Mouse (Mus musculus) forebrain, embryonic 16.5 days (tissue): ENCODE data around the gene Stn1. TPM values are rescaled to one million over a fixed set of nuclear protein-coding genes. Genes with fewer than 3 reads are reported as not detected.

Experiments
- ATAC-seq: fragments of 200-750 bp; cut with Nextera tagmentation; 2 replicates; pipeline ENCODE4 v1.8.0; 2017; ENCODE audit warnings: mild to moderate bottlenecking, moderate library complexity
- H3K27ac ChIP-seq: fragments of 300-500 bp; sonication (generic); 2 replicates; pipeline ENCODE4 v1.5.1; 2014; ENCODE audit warnings: low read length, control low read depth
- H3K27me3 ChIP-seq: fragments of 300-500 bp; sonication (generic); replicated peaks from 2 replicates; pipeline ENCODE4 v1.6.1; 2014; ENCODE audit warnings: low read length; ENCODE audit not compliant: control insufficient read depth, insufficient read depth
- H3K36me3 ChIP-seq: fragments of 300-500 bp; sonication (generic); 2 replicates; pipeline ENCODE4 v1.6.1; 2014; ENCODE audit not compliant: control insufficient read depth, insufficient read depth
- H3K4me1 ChIP-seq: fragments of 300-500 bp; sonication (generic); replicated peaks from 2 replicates; pipeline ENCODE4 v1.6.1; 2014; ENCODE audit warnings: low read length; ENCODE audit not compliant: control insufficient read depth, insufficient read depth
- H3K4me2 ChIP-seq: fragments of 300-500 bp; sonication (generic); 2 replicates; pipeline ENCODE4 v1.6.1; 2014; ENCODE audit warnings: mild to moderate bottlenecking, low read length, control low read depth
- H3K4me3 ChIP-seq: fragments of 300-500 bp; sonication (generic); replicated peaks from 2 replicates; pipeline ENCODE4 v1.5.1; 2014; ENCODE audit warnings: mild to moderate bottlenecking, low read length, control low read depth
- H3K9ac ChIP-seq: fragments of 300-500 bp; sonication (generic); replicated peaks from 2 replicates; pipeline ENCODE4 v1.6.1; 2014; ENCODE audit warnings: low read depth, low read length, control low read depth
- H3K9me3 ChIP-seq: fragments of 300-500 bp; sonication (generic); 2 replicates; pipeline ENCODE4 v1.6.1; 2016; ENCODE audit warnings: low read length; ENCODE audit not compliant: control insufficient read depth
- WGBS: fragments of 180-500 bp; shearing (Covaris S2); extraction: QIAGEN DNeasy Blood & Tissue Kit; methylation state at CpG from one replicate; pipeline ENCODE4 v1.1.7; 2014; 5-methylcytosine and 5-hydroxymethylcytosine counted together
- polyA plus RNA-seq: library from polyadenylated mRNA; unstranded; fragments of >200 nt; fragmentation: Nextera tagmentation; extraction: Ambion mirVana; gene quantifications from 2 replicates; pipeline ENCODE4 v1.2.1, GENCODE M21; 2015

Gene Stn1
- polyA plus RNA-seq, 1 experiment from 2014 or later, result 30.0 TPM

- Histone ChIP-seq H3K9me3 (no peaks in the 10 kb centered on the region), H3K36me3 (no peaks in the 10 kb centered on the region), H3K27me3 (no peaks in the 10 kb centered on the region), H3K4me2 (peak overlapping the region; percentile 94), H3K4me1 (peaks cover 25% of the 10 kb centered on the region), H3K9ac (0 out of 2 replicates have a peak overlapping the region, but pooled peaks have one; percentile 13), H3K27ac (no peak overlapping the region), H3K4me3 (peak overlapping the region; percentile 82)
- 8% methylated on average over 6 of the region's 6 CpGs for WGBS
- no peak for ATAC-seq
Measured at GRCm38 (mm10) chr19:47462725-47463124, 74.6 kb downstream of the Stn1 start.

GRCm38 (mm10) chr19:47461838-47462237, 75.5 kb downstream of the Stn1 start:
- peaks cover 26% of the 10 kb centered on the region for H3K4me1 ChIP-seq
- H3K9ac ChIP-seq, result no peak overlapping the region
- H3K27ac ChIP-seq, result no peak overlapping the region
- no peaks in the 10 kb centered on the region for H3K36me3 ChIP-seq
- WGBS, result 97% methylated on average over 3 of the region's 3 CpGs
- no peaks in the 10 kb centered on the region for H3K27me3 ChIP-seq
- H3K4me2 ChIP-seq, result no peak overlapping the region
- no peak overlapping the region for H3K4me3 ChIP-seq
- no peaks in the 10 kb centered on the region for H3K9me3 ChIP-seq
- ATAC-seq, result no peak

- Histone ChIP-seq H3K9me3 (no peaks in the 10 kb centered on the region), H3K36me3 (no peaks in the 10 kb centered on the region), H3K4me3 (no peak overlapping the region), H3K9ac (no peak overlapping the region), H3K27me3 (no peaks in the 10 kb centered on the region), H3K27ac (no peak overlapping the region), H3K4me2 (no peak overlapping the region), H3K4me1 (peaks cover 26% of the 10 kb centered on the region)
- no peak for ATAC-seq
- 85% methylated on average over 9 of the region's 9 CpGs for WGBS
Measured at GRCm38 (mm10) chr19:47461386-47461785, 75.9 kb downstream of the Stn1 start.

DNA sequence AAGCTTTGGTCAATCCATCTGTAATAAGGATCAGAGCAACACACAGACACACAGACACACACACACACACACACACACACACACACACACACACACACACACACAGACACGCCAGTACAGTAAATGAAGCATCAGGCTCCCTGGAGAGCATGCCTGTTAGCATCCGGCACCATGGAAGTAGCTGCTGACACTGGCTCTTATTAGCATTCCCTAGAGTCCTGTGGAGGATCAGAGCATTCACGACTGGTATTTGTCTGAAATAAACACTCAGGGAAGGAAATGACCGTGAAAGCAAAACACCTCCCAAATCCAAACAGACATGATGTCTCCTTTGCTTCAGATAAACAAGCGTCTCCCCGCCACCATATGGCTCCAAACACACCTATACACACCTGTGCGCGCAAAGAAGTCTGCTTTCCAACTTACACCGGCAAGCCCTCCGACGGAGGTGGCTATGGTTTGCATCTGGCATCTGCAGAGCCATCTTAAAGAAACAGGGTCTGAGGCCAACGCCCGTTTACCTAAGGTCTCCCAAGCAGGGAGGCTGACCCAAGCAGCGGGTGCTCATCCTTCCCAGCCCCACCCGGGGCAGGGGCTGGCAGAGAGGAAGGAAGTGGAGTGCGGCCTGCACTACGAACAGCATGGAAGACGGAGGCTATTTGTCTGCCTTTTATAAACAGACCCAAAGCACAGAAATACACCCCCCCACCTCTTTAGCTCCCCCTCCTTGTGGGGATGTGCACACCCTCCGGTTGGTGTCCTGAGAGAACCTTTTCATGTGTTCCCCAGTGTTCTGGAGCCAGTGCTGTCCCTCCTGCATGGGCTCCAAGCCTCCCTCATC, 77.0 kb downstream of the Stn1 start:
- H3K9ac ChIP-seq, result no peak overlapping the region
- H3K36me3 ChIP-seq, result no peaks in the 10 kb centered on the region
- H3K27me3 ChIP-seq, result no peaks in the 10 kb centered on the region
- no peak overlapping the region for H3K4me3 ChIP-seq
- H3K4me1 ChIP-seq, result peaks cover 26% of the 10 kb centered on the region
- H3K27ac ChIP-seq, result no peak overlapping the region
- H3K9me3 ChIP-seq, result no peaks in the 10 kb centered on the region
- 70% methylated on average over 19 of the region's 19 CpGs for WGBS
- no peak overlapping the region for H3K4me2 ChIP-seq
- no peak for ATAC-seq

- WGBS, result 91% methylated on average over 5 of the region's 5 CpGs
- no peak overlapping the region for H3K4me2 ChIP-seq
- peaks cover 26% of the 10 kb centered on the region for H3K4me1 ChIP-seq
- no peak overlapping the region for H3K4me3 ChIP-seq
- no peak overlapping the region for H3K27ac ChIP-seq
- no peaks in the 10 kb centered on the region for H3K9me3 ChIP-seq
- no peak for ATAC-seq
- no peaks in the 10 kb centered on the region for H3K27me3 ChIP-seq
- H3K9ac ChIP-seq, result no peak overlapping the region
- no peaks in the 10 kb centered on the region for H3K36me3 ChIP-seq
Measured at GRCm38 (mm10) chr19:47459214-47459613, 78.1 kb downstream of the Stn1 start.

GRCm38 (mm10) chr19:47458504-47459161, 78.7 kb downstream of the Stn1 start:
- 56% methylated on average over 17 of the region's 17 CpGs for WGBS
- no peak overlapping the region for H3K4me2 ChIP-seq
- no peaks in the 10 kb centered on the region for H3K27me3 ChIP-seq
- no peak for ATAC-seq
- no peak overlapping the region for H3K4me3 ChIP-seq
- no peak overlapping the region for H3K9ac ChIP-seq
- no peaks in the 10 kb centered on the region for H3K36me3 ChIP-seq
- no peak overlapping the region for H3K27ac ChIP-seq
- H3K4me1 ChIP-seq, result peaks cover 32% of the 10 kb centered on the region
- H3K9me3 ChIP-seq, result no peaks in the 10 kb centered on the region

DNA sequence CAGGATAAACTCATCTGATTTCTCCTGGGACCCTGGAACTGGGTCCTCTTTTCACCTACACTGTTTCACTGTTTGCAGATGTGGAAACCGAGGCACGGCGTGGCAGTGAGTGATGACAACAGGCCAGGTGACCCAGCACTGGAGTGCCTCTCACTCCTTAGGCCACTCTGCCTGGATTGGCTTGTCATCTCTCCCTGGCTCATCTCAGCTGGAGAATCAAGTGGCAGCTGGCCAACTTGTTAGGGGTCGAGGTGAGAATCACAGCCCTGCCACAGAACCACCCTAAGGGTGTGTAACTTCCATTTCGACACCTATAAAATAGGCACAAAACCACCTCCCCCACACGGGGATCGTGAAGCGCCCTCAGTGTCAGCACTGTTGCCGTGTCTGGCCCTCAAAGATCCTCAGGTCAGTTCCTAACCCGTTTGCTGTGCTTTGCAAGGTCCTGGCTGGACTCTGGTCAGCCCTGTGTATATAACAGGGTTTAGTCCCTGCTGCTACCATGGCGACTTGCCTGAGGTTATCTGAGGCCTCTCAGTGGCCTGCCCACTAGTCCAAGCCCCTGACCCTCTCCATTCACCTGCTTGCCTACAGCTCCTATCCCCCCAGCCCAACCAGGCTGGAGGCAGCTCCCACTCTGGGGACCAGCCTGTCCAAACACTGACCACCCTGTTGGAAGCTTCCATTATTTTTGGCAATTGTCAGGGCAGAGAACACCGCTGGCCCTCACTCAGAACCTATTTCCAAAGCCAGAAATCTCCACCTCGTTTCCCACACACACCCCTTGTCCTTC, 79.4 kb downstream of the Stn1 start:
- H3K4me3 ChIP-seq, result no peak overlapping the region
- no peak overlapping the region for H3K27ac ChIP-seq
- no peak for ATAC-seq
- H3K9ac ChIP-seq, result no peak overlapping the region
- H3K9me3 ChIP-seq, result no peaks in the 10 kb centered on the region
- peaks cover 29% of the 10 kb centered on the region for H3K4me1 ChIP-seq
- no peaks in the 10 kb centered on the region for H3K27me3 ChIP-seq
- WGBS, result 65% methylated on average over 13 of the region's 13 CpGs
- H3K4me2 ChIP-seq, result no peak overlapping the region
- H3K36me3 ChIP-seq, result no peaks in the 10 kb centered on the region

DNA sequence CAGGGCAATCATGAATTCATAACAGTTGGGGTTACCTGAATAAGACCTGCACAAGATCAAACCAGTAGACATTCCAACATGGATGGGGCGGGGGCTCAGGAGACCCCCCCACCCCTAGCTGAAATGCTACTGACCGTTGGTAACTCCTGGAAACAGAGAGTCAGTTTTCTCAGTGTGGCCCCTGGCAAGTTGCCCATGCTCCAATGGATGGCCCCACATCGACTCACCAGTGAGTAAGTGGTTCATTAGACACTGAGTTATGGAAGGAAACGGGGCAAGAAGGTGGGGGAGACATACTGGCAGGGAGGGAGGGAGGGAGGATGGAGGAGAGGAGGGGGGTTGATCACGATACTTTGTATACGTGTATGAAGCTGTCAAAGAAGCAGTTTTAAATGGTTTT, 81.3 kb downstream of the Stn1 start:
- no peak for ATAC-seq
- WGBS, result 57% methylated on average over 6 of the region's 6 CpGs
- no peak overlapping the region for H3K4me2 ChIP-seq
- no peak overlapping the region for H3K4me3 ChIP-seq
- peaks cover 22% of the 10 kb centered on the region for H3K4me1 ChIP-seq
- H3K9me3 ChIP-seq, result no peaks in the 10 kb centered on the region
- H3K27me3 ChIP-seq, result no peaks in the 10 kb centered on the region
- H3K36me3 ChIP-seq, result no peaks in the 10 kb centered on the region
- H3K27ac ChIP-seq, result no peak overlapping the region
- H3K9ac ChIP-seq, result no peak overlapping the region
